Mouse (Mus musculus) G1E (cell line): ENCODE results near the gene Cntnap4. TPM values are rescaled to one million over a fixed set of nuclear protein-coding genes. Genes with fewer than 3 reads are reported as not detected.
"Not testable (repeated sequence)": the region's sequence is repeated elsewhere in the genome, so short reads cannot be mapped to it uniquely, and the experiment has no call there.

ENCODE experiments used
- ATAC-seq: 2 replicates; pipeline ENCODE4 v1.8.0; 2016; ENCODE audit warnings: mild to moderate bottlenecking; ENCODE audit not compliant: insufficient number of reproducible peaks, poor library complexity, low FRiP score, severe bottlenecking; ENCODE audit errors: extremely low read depth
- DNase-seq: peaks from one replicate; pipeline ENCODE4 v3.0.0; 2012; ENCODE audit warnings: low spot score
- H3K27me3 ChIP-seq: 2 replicates; pipeline ENCODE4 v1.6.1; 2012; ENCODE audit warnings: mild to moderate bottlenecking, low read length, inconsistent platforms; ENCODE audit not compliant: insufficient read depth
- H3K36me3 ChIP-seq: replicated peaks from 2 replicates; pipeline ENCODE3; 2012; ENCODE audit warnings: mild to moderate bottlenecking, inconsistent platforms
- H3K4me1 ChIP-seq: 2 replicates; pipeline ENCODE4 v1.6.1; 2012; ENCODE audit warnings: low read depth, low read length, inconsistent platforms, mixed read lengths; ENCODE audit not compliant: insufficient read depth
- H3K4me3 ChIP-seq: 2 replicates; pipeline ENCODE4 v1.5.1; 2012; ENCODE audit warnings: low read depth, mild to moderate bottlenecking, inconsistent platforms, low read length, moderate library complexity, mixed read lengths
- H3K9me3 ChIP-seq: replicated peaks from 2 replicates; pipeline ENCODE4 v1.6.1; 2012; ENCODE audit warnings: inconsistent platforms
- CTCF ChIP-seq: IDR thresholded peaks from 2 replicates; pipeline ENCODE4 v1.5.1; 2012; ENCODE audit warnings: low read depth, low read length, inconsistent platforms, mixed read lengths
- GATA1 ChIP-seq: IDR thresholded peaks from 2 replicates; pipeline ENCODE4 v1.6.1; 2012; ENCODE audit warnings: borderline replicate concordance, low read length, inconsistent platforms, mixed read lengths
- GATA2 ChIP-seq: IDR thresholded peaks from 2 replicates; pipeline ENCODE4 v1.6.1; 2012; ENCODE audit warnings: low read depth, low read length, inconsistent platforms, borderline replicate concordance
- POLR2AphosphoS5 ChIP-seq: IDR thresholded peaks from 2 replicates; pipeline ENCODE4 v1.6.1; 2012; ENCODE audit warnings: low read depth, low read length, inconsistent platforms; ENCODE audit not compliant: insufficient replicate concordance
- TAL1 ChIP-seq: conservative IDR thresholded peaks from 2 replicates; pipeline ENCODE4 v1.6.1; 2012; ENCODE audit warnings: low read depth, low read length, inconsistent platforms, mixed read lengths
- polyA plus RNA-seq: library from polyadenylated mRNA; stranded (reverse); fragments of >175 nt; gene quantifications from 2 replicates; pipeline ENCODE4 v1.2.3, GENCODE M21; 2012
- total RNA-seq, 2 experiments: library from RNA; stranded (forward) in 1 of 2; stranded (reverse) in 1 of 2; fragments of 200-1000 nt in 1 of 2; fragments of >200 nt in 1 of 2; fragmentation: Nextera tagmentation in 1 of 2; gene quantifications; 2 replicates each; pipeline ENCODE4 v1.2.3; 2014 to 2017

Cntnap4 gene
- total and polyA plus RNA-seq, 3 experiments, result not detected

DNA sequence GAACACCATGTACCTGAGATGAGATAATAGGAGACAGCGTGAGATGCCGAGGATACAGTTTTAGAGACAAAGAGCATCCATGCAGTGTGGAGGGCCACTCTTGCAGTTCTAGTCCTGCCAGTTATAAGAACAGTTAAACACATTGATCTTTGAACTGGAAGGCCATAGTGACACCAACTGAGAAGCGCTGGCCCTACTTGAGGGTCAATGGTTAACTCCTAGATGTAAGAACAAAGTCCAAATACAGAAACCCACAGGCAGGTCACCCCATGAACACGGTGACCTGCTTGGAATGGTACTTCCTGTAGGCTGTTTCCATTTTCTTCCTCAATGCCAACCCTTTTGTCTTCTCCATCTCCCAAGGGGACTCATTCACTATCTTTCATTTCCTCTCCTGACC is 173.5 kb downstream of the Cntnap4 start:
- H3K36me3 ChIP-seq, result no peaks in the 10 kb centered on the region
- no peak for DNase-seq
- no peak for TF ChIP-seq TAL1
- TF ChIP-seq GATA2, result no peak
- TF ChIP-seq POLR2AphosphoS5, result no peak
- TF ChIP-seq GATA1, result no peak
- no peak for TF ChIP-seq CTCF
- ATAC-seq, result no peak
- peaks cover 19% of the 10 kb centered on the region for H3K9me3 ChIP-seq
- no peak overlapping the region for H3K4me3 ChIP-seq
- no peaks in the 10 kb centered on the region for H3K27me3 ChIP-seq
- H3K4me1 ChIP-seq, result no peaks in the 10 kb centered on the region

DNA sequence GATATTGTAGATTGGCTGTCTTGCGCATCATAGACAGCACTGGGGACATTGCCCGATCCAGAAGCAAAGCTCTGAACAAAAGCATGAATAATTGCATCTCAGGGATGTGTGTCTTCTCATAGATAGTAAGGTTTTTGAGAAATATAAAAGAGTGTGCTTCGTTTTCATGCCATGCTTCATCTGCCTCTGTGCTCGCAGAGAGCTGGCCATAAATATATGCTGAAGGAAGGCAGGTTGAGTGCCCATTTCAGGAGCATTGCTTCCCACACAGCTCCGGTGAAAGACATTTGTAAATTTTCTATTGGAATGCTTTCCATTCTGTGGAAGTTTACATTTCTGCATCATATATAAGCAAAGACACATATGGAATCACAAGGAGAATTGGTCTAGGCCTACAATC is 177.5 kb downstream of the Cntnap4 start:
- H3K4me1 ChIP-seq, result no peaks in the 10 kb centered on the region
- H3K4me3 ChIP-seq, result no peak overlapping the region
- no peak for DNase-seq
- no peaks in the 10 kb centered on the region for H3K36me3 ChIP-seq
- no peak for ATAC-seq
- no peaks in the 10 kb centered on the region for H3K27me3 ChIP-seq
- TF ChIP-seq GATA1 (no peak), POLR2AphosphoS5 (no peak), GATA2 (no peak), CTCF (no peak)
- peaks cover 13% of the 10 kb centered on the region for H3K9me3 ChIP-seq

DNA sequence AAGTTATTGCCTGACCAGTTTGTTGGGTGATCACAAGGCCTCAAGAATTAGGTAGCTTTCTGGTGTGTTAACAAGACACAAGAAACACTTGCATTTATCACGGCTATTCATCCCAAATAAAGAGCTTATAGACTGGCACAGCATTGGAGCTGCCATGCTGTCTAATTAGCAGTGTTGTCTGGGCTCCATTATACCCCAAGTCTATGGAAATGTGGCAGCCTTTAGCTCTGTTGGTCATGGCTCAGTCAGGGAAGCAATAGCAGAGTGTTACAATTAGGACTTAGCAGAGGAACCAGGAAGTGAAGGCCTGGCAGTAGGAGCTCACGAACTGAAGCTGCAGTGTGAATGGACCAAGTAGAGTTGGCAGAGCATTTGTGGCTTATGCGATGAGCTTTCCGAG is 185.3 kb downstream of the Cntnap4 start:
- ATAC-seq (no peak), DNase-seq (no peak)
- no peaks in the 10 kb centered on the region for H3K36me3 ChIP-seq
- H3K27me3 ChIP-seq, result no peaks in the 10 kb centered on the region
- H3K9me3 ChIP-seq, result peaks cover 12% of the 10 kb centered on the region
- TF ChIP-seq POLR2AphosphoS5 (no peak), CTCF (no peak), GATA2 (no peak), TAL1 (no peak)
- no peak overlapping the region for H3K4me3 ChIP-seq
- H3K4me1 ChIP-seq, result no peaks in the 10 kb centered on the region

DNA sequence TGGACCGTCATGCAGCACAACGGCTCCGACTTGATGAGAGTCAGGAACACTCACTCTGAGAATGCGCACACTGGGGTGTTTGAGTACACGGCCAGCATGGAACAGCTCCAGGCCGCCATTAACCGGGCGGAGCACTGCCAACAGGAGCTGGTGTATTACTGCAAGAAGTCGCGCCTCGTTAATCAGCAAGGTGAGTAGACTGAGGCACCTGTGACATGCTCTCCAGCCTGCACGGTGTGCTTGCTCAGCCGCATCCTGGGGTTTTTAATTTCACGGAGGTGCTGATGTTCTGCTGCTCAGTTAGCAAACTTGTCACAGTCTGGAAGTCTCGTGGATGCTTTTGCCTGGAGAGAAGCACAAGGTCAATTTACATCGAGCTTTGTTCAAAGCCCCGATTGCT is 233.2 kb downstream of the Cntnap4 start:
- ATAC-seq (no peak), DNase-seq (no peak)
- Histone ChIP-seq H3K4me3 (no peak overlapping the region), H3K4me1 (no peaks in the 10 kb centered on the region), H3K27me3 (no peaks in the 10 kb centered on the region; the same call in 1 of the 2 replicates), H3K9me3 (peaks cover 30% of the 10 kb centered on the region), H3K36me3 (no peaks in the 10 kb centered on the region)
- no peak for TF ChIP-seq GATA1
- TF ChIP-seq POLR2AphosphoS5, result no peak
- TF ChIP-seq GATA2, result no peak
- no peak for TF ChIP-seq TAL1

DNA sequence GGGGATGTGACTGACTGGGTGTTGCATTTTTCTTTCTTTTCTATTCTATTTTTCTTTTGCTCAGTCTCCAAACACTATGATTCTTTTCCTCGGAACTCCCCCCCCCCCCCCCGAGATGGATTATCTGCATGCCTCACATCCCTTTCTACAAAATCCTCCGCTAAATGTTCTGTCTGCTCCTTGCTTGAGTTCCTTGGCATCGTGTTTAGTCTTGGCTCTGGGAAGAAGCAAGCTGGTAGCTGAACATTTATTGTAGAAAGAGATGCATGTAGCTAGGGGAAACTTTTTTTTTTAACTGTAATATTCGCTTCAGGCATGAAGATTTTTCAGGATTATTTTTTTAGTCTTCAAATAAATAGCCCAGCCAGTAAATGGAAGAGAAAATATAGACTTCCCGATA is 239.5 kb downstream of the Cntnap4 start:
- Histone ChIP-seq H3K27me3 (no peaks in the 10 kb centered on the region), H3K36me3 (no peaks in the 10 kb centered on the region), H3K4me1 (no peaks in the 10 kb centered on the region), H3K9me3 (peaks cover 23% of the 10 kb centered on the region), H3K4me3 (no peak overlapping the region)
- no peak for TF ChIP-seq CTCF
- TF ChIP-seq POLR2AphosphoS5, result no peak
- no peak for TF ChIP-seq TAL1
- TF ChIP-seq GATA2, result no peak
- TF ChIP-seq GATA1, result no peak
- ATAC-seq, result no peak
- DNase-seq, result no peak

DNA sequence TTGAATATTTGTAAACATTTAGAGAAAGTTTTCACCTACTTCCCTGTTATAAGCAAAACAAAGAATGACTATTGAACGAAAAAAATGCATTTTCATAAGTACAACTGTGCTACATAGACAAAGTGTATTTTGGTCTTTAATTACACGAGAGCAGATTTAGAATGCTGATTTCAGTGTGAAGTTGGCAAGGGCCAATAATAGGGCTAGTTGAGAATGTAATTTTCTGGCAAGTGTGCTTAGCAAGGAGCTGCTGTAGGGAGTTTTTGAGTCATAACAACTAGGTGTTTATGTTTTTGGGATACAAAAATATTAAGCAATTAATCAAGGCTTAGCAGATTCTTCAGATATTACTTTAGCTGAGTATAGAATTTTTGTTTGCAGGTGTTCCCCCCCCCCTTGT is 271.2 kb downstream of the Cntnap4 start:
- DNase-seq (no peak), ATAC-seq (no peak)
- no peaks in the 10 kb centered on the region for H3K27me3 ChIP-seq
- H3K36me3 ChIP-seq, result no peaks in the 10 kb centered on the region
- no peak overlapping the region for H3K4me3 ChIP-seq
- H3K4me1 ChIP-seq, result no peaks in the 10 kb centered on the region
- no peak for TF ChIP-seq GATA2
- TF ChIP-seq POLR2AphosphoS5, result no peak
- no peak for TF ChIP-seq CTCF
- no peak for TF ChIP-seq TAL1
- TF ChIP-seq GATA1, result no peak
- H3K9me3 ChIP-seq, result peaks cover 10% of the 10 kb centered on the region

DNA sequence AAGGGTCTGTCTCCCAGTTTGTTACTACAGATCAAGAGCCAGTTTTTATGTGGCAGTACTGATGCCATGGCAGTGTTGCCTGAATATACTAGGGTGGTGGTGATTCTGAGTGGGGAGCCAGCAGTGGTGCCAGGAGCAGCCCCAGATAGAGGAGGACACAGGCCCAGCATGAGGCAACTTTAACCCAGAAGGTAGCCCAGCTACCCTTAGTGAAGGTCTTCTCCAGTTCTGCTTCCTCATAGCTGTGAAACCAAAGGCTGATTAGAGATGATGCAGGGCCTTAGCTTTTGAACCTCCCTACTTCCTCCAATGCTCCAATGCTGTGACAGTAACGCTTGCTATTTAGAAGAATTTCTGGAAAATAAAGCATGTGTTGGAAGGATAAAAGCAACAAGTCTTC is 279.7 kb downstream of the Cntnap4 start:
- DNase-seq, H3K27me3 ChIP-seq, H3K4me3 ChIP-seq, H3K4me1 ChIP-seq, H3K36me3 ChIP-seq, ATAC-seq: not testable (repeated sequence)
- H3K9me3 ChIP-seq, result peaks cover 21% of the 10 kb centered on the region
